ENCODE assay signal across 11 mouse cellular contexts in the genomic region with DNA sequence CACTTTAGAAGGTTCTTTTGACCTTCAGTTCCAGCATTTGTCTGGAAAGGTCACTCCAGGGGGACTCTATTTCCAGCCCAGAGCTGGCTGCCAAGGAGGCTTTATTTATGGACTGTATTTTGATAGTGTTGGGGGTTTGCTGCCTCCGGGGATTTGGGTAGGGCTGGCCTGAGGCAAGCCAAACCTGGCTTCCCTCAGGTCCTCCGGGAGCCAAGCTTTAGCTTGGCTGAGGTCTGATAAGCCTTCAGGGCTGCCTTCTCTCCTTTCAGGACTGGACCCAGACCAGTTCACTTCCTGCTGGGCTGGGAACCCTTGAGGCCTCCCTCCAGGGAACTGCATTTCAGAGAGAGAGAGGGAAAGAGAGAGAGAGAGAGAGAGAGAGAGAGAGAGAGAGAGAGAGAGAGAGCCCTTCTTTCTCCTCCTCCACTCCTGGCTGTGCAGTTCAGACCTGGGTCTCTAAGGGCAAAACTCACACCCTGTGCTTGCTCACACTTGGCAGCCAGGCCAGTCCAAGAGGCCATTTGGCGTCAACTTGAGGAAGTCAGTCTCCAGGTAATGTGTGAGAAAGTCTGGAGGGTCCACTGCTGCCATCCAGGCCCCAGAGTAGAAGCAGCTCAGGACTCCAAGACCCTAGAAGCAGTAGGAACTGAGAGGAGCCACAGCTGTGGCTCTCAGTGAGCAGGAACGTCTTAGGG.
DNase-seq lines count a peak whose midpoint lies in the region; ATAC-seq lines count a peak whose summit lies in the region.
"Had no signal": no experiment of that assay in that cellular context is flagged by ENCODE, and none has a peak within 500 bp of the region (broad histone marks: within the 10 kb centered on the region; RNA-seq: fewer than 3 reads in every experiment).

No protein-coding gene starts in this region.

- no peak overlapping the region for H3K4me2 ChIP-seq in embryonic facial prominence, embryonic 14.5 days (ENCODE audit: low read depth, low read length)
- no peak overlapping the region; the same call in 1 of the 2 replicates for H3K4me2 ChIP-seq in heart, embryonic 14.5 days (ENCODE audit: low read length)
- no peak overlapping the region for H3K4me2 ChIP-seq in kidney, embryonic 16.5 days (replicated peaks; ENCODE audit: low read depth, low read length)
- H3K4me2 ChIP-seq in midbrain, embryonic 11.5 days = no peak overlapping the region
- H3K4me2 ChIP-seq: forebrain, embryonic 12.5 days had no signal

- no peaks in the 10 kb centered on the region for H3K27me3 ChIP-seq in embryonic facial prominence, embryonic 14.5 days (replicated peaks; ENCODE audit: control insufficient read depth, insufficient read depth, low read length)
- H3K27me3 ChIP-seq in heart, embryonic 14.5 days (ENCODE audit: control insufficient read depth, insufficient read depth, low read length) = no peaks in the 10 kb centered on the region
- peaks cover 3% of the 10 kb centered on the region; the same call in 1 of the 2 replicates for H3K27me3 ChIP-seq in kidney, embryonic 16.5 days (ENCODE audit: insufficient read depth, low read length)
- no peaks in the 10 kb centered on the region for H3K27me3 ChIP-seq in midbrain, embryonic 11.5 days (ENCODE audit: control insufficient read depth, insufficient read depth, low read length)
- H3K27me3 ChIP-seq: forebrain, embryonic 12.5 days had no signal

- H3K4me1 ChIP-seq in embryonic facial prominence, embryonic 14.5 days (ENCODE audit: control insufficient read depth, insufficient read depth, low read length) = peaks cover 14% of the 10 kb centered on the region; the same call in 1 of the 2 replicates
- peaks cover 33 to 35% of the 10 kb centered on the region in 2 experiments for H3K4me1 ChIP-seq in heart, embryonic 14.5 days (ENCODE audit: control insufficient read depth in 2 of 2, insufficient read depth in 2 of 2, low read length in 2 of 2)
- peaks cover 20% of the 10 kb centered on the region for H3K4me1 ChIP-seq in kidney, embryonic 16.5 days (ENCODE audit: insufficient read depth, low read length)
- peaks cover 14% of the 10 kb centered on the region for H3K4me1 ChIP-seq in midbrain, embryonic 11.5 days (ENCODE audit: control insufficient read depth, insufficient read depth, low read length)

- no peak overlapping the region for H3K27ac ChIP-seq in embryonic facial prominence, embryonic 14.5 days (replicated peaks; ENCODE audit: low read depth, low read length)
- peak overlapping the region; percentile 93 to 94 for H3K27ac ChIP-seq in heart, embryonic 14.5 days (replicated peaks in 1 of 2; ENCODE audit: control insufficient read depth in 1 of 2, insufficient read depth in 1 of 2, low read depth in 2 of 2, low read length in 2 of 2)
- peak overlapping the region; percentile 28; the same call in 1 of the 2 replicates for H3K27ac ChIP-seq in kidney, embryonic 16.5 days (ENCODE audit: low read length)
- H3K27ac ChIP-seq in midbrain, embryonic 11.5 days (ENCODE audit: low read depth, low read length) = no peak overlapping the region
- H3K27ac ChIP-seq: forebrain, embryonic 12.5 days; hindbrain, postnatal 0 days had no signal

- 0 out of 2 replicates have a peak, but pooled peaks have one; percentile 32 for ATAC-seq in embryonic facial prominence, embryonic 14.5 days (ENCODE audit: low read depth)
- peak; percentile 81 for ATAC-seq in heart, embryonic 14.5 days (ENCODE audit: insufficient number of reproducible peaks, insufficient read depth, low FRiP score, low read depth)
- ATAC-seq in kidney, embryonic 16.5 days (ENCODE audit: low FRiP score, low TSS enrichment) = peak; percentile 55
- no peak for ATAC-seq in erythroblast, adult 5-6 weeks (replicated peaks; ENCODE audit: low FRiP score, poor library complexity, severe bottlenecking)
- no peak for ATAC-seq in midbrain, embryonic 11.5 days (ENCODE audit: low FRiP score)

- DNase-seq in adrenal gland, postnatal 25 days = peak; percentile 18
- DNase-seq in adrenal gland, postnatal 4 days (ENCODE audit: low spot score in 2 of 2) = no peak
- no peak for DNase-seq in embryonic facial prominence, embryonic 14.5 days (ENCODE audit: low spot score)
- no peak for DNase-seq in embryo, embryonic 10.5 days (ENCODE audit: low spot score)
- no peak for DNase-seq in midbrain, embryonic 11.5 days (ENCODE audit: low spot score, missing footprints)
- DNase-seq: lung, adult 2 months had no signal

- no peak overlapping the region for H3K4me3 ChIP-seq in embryonic facial prominence, embryonic 14.5 days (ENCODE audit: low read depth, low read length)
- H3K4me3 ChIP-seq in heart, embryonic 14.5 days (ENCODE audit: control insufficient read depth in 1 of 2, insufficient read depth in 1 of 2, low read depth in 1 of 2, low read length in 2 of 2) = no peak overlapping the region
- no peak overlapping the region for H3K4me3 ChIP-seq in kidney, embryonic 16.5 days (ENCODE audit: low read length)
- H3K4me3 ChIP-seq in midbrain, embryonic 11.5 days (ENCODE audit: low read depth, low read length) = no peak overlapping the region
- H3K4me3 ChIP-seq: forebrain, embryonic 12.5 days had no signal

- no peak overlapping the region for H3K9ac ChIP-seq in embryonic facial prominence, embryonic 14.5 days (ENCODE audit: low read depth, low read length)
- peak overlapping the region; percentile 57 for H3K9ac ChIP-seq in heart, embryonic 14.5 days (ENCODE audit: low read length)
- H3K9ac ChIP-seq in kidney, embryonic 16.5 days (replicated peaks; ENCODE audit: low read length) = no peak overlapping the region
- no peak overlapping the region for H3K9ac ChIP-seq in midbrain, embryonic 11.5 days (ENCODE audit: low read length)
- H3K9ac ChIP-seq: forebrain, embryonic 12.5 days had no signal

- H3K36me3 ChIP-seq in embryonic facial prominence, embryonic 14.5 days (ENCODE audit: control insufficient read depth, insufficient read depth, low read length) = no peaks in the 10 kb centered on the region
- H3K36me3 ChIP-seq in heart, embryonic 14.5 days (ENCODE audit: control insufficient read depth, insufficient read depth, low read length) = no peaks in the 10 kb centered on the region
- no peaks in the 10 kb centered on the region for H3K36me3 ChIP-seq in kidney, embryonic 16.5 days (ENCODE audit: insufficient read depth, low read length)
- H3K36me3 ChIP-seq in midbrain, embryonic 11.5 days (ENCODE audit: control insufficient read depth, insufficient read depth, low read length) = no peaks in the 10 kb centered on the region
- H3K36me3 ChIP-seq: forebrain, embryonic 12.5 days had no signal

- H3K9me3 ChIP-seq in embryonic facial prominence, embryonic 14.5 days (ENCODE audit: control insufficient read depth, low read length) = no peaks in the 10 kb centered on the region
- no peaks in the 10 kb centered on the region for H3K9me3 ChIP-seq in heart, embryonic 14.5 days (ENCODE audit: control insufficient read depth, low read length)
- H3K9me3 ChIP-seq in kidney, embryonic 16.5 days (ENCODE audit: low read length) = no peaks in the 10 kb centered on the region
- H3K9me3 ChIP-seq in midbrain, embryonic 11.5 days (ENCODE audit: control insufficient read depth, low read length) = no peaks in the 10 kb centered on the region
- H3K9me3 ChIP-seq: forebrain, embryonic 12.5 days had no signal

- WGBS in embryonic facial prominence, embryonic 14.5 days = 57% methylated on average over 4 of the region's 4 CpGs
- 22% methylated on average over 4 of the region's 4 CpGs for WGBS in heart, embryonic 14.5 days
- WGBS in kidney, embryonic 16.5 days = 24% methylated on average over 4 of the region's 4 CpGs
- WGBS in midbrain, embryonic 11.5 days = 63% methylated on average over 4 of the region's 4 CpGs

Comparison
In these comparisons a context has a peak if more than half of its experiments do, and no peak if none do; other contexts are left out.
1. ATAC-seq: peak in embryonic facial prominence, embryonic 14.5 days (single experiment), heart, embryonic 14.5 days (single experiment) and kidney, embryonic 16.5 days (single experiment); none in erythroblast, adult 5-6 weeks (single experiment) and midbrain, embryonic 11.5 days (single experiment).
2. H3K27ac ChIP-seq: peak in heart, embryonic 14.5 days (2 of 2) and kidney, embryonic 16.5 days (single experiment); none in embryonic facial prominence, embryonic 14.5 days (single experiment) and midbrain, embryonic 11.5 days (single experiment).